Mouse (Mus musculus): ENCODE measurements at regions not wholly inside any gene's neighbourhood (a gene's known extent, or its start where the extent isn't known, plus 50 kb on each side); places are given as distances from the start of the nearest gene placed in this dataset.

DNA sequence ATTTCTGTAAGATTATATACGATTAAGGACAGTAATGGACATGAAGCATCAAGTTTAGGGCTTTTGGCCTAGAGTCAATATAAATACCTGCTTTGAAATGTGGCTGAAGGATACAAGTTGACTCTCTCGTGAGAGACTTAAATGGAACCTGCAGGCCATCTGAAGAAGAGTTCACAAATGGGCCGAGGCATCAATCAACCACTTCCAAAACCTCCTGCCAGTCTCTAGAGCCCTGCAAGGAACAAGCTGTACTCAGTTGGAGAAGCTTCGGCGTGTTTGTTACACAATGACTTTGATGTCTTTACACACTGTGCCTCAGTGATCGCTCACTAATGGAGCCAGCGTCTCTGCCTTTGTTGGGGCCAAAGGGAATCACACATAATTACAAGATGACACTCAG lies 146.1 kb upstream of the Ccnd2 start:
- no peak for DNase-seq (ENCODE audit: low spot score in 2 of 2)

DNA sequence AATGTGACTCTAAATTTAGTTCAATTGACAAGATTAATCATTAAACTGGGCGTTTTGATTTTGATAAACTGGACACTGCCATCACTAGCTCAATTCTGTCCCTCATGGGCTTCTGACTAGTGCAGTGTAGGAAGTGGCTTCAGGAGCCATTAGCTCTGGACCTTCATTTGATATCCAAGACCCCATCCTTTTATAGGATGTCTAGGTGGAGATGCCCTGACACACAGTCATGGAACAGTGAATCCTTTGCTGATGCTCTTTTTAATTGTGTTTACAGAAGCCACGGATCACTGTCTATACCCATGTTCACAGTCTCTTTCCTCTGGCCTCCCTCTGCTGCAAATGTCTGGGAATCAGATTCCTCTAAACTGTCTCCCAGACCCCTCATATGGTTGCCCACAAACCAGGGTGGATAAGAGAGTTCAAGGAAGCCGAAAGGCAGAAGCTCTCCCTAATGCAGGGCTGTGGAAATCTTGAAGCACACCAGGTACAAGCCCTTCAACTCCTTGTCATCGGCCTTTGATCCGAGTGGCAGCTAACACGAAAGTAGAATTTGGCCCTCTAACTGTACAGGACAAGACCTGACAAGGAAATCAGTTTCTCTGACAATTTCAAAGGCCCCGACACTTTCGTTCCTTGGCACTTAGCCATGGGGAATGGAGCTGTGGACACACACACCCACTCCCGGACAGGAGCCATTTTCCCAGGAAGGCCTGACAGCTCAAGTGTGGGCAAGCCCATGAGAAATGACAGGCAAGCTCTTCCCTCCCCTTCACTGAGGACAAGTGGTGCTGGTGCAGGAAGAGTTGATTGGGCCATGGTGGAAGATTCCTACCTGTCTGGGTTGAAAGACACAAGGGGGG lies 135.2 kb upstream of the Parp11 start:
- DNase-seq (ENCODE audit: low spot score in 2 of 2): no peak

DNA sequence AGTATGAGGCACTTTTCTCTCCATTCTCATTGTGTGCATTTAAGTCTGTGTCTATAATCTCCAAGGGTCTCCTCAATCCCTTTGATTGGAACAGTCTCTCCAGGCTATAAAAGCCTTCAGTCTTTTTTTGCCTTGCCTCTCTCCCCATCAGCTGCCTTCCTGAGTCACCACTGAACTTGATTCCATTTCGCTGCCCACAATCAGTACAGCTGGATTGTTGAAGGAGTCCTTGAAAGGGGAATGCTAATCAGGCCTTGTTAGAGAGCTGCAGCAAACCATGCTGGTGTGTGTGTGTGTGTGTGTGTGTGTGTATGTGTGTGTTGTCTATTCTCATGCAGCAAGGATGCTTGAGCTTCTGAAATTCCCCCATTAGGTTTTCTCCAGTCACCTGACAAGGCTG lies 129.3 kb upstream of the Parp11 start:
- no peak for DNase-seq (ENCODE audit: low spot score in 2 of 2)

DNA sequence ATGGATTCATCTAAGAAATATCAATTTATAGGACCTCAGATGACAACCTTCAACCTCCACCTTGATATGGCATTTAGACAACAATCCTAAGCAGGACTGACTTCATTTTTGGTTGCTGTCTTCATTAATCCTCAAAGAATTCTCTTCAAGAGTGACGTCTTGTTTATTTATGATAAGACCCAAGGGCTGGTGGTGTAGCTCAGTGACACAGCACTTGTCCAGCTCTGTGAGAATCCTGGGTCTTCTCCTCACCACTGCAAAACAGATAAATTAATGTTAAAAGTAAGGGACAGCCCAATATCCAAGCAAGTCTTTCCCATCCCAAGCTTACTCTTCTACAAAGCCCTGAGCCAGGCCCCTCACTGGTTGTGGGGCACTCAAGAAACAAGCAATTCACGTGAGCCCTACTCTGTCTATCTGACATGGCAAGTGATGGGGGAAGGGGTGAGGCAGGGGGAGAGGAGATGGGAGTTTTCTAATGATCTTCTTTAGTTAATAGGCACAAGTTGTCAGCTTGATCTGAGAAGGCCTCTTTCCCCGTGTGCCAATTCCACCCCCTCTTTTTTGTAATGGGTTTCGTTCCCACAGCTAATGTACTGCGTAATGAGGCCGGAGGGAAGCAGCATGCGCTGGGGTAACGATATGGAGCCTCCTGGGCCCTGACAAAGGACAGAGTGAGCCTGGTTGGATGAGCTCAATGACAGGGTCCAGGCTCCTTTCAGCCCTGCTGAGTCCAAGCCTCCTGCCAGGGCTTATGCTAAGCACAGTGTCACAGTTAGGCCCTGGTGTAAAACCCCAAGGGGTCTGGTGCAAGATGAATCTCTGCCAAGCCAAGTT lies 127.7 kb upstream of the Parp11 start:
- no peak for DNase-seq (ENCODE audit: low spot score in 2 of 2)

DNA sequence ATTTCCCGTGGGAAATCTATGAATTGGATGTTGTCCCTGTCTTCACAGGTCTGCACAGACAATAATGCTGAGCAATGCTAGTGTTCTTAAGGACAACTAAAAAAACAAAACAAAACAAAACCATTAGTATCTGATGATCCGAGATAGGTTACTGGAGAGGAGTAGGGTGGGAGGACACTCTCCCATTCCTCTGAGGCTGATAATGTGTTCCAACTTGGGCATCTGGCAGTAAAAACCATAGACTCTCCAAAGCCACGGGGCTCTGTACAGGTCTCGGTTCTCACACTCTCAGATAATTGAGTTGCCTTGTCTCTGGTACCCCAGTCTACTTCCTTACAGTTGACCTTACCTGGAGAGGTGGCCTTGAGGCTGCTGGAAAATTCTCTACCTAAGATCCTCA lies 126.0 kb upstream of the Parp11 start:
- DNase-seq (ENCODE audit: low spot score in 2 of 2): no peak

DNA sequence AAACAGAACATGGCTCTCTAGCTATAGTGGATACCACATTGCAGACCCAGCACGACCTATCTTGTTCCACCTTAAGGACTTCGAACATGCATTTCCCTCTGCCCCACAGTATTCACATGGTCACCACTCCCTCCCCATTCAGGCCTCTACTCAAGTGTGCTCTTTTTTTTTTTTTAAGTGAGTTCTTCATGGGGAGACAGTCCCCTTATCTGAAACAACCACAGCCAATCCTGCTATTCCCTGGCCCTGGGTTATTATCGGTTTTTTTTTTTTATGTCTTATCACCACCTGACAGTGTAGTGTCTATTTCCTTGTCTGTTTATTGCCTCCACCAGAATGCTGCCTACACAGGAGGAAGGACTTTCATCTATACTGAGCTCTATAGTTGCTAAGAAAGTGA lies 125.6 kb upstream of the Parp11 start:
- DNase-seq (ENCODE audit: low spot score in 2 of 2): peak in 1 of 2 experiments; percentile 18

DNA sequence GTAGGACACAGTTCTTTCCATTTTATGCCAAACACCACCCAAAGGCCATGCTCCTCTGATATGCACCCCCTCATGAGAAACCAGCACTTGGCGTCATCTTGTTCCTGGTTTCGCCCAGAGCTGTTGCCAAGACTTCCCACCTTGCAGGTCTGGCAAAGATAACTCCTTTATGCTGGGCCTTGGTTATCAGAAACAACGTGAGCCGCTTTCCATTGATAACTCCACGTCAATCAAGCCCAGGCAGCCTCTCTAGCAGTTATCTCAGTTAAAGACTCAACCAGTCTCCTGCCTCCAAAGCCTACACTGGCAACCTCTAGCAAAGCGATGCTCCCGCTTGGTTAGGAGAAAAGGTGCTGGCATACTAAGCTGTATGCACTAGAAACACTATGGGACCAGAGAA lies 124.2 kb upstream of the Parp11 start:
- DNase-seq (ENCODE audit: low spot score in 2 of 2): peak; percentile 39 to 61

DNA sequence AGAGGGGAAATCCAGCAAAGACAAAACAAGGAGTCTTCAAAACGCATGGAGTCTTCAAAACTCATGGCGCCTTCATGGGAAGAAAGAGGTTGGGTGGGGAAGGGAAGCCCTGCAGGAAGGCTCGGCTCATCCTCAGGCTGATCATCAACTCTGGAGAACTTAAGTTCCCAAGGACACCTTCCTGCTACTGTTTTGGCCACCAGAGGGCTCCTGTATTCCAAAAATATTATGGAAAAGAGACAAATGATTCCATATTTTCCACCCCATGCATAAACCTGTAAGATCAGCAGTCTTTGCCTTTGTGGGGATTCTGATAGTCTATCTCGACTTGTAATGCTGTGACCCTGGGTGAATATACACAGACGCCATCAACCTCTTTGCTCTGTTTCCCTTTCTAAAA lies 121.7 kb upstream of the Parp11 start:
- no peak for DNase-seq (ENCODE audit: low spot score in 2 of 2)

DNA sequence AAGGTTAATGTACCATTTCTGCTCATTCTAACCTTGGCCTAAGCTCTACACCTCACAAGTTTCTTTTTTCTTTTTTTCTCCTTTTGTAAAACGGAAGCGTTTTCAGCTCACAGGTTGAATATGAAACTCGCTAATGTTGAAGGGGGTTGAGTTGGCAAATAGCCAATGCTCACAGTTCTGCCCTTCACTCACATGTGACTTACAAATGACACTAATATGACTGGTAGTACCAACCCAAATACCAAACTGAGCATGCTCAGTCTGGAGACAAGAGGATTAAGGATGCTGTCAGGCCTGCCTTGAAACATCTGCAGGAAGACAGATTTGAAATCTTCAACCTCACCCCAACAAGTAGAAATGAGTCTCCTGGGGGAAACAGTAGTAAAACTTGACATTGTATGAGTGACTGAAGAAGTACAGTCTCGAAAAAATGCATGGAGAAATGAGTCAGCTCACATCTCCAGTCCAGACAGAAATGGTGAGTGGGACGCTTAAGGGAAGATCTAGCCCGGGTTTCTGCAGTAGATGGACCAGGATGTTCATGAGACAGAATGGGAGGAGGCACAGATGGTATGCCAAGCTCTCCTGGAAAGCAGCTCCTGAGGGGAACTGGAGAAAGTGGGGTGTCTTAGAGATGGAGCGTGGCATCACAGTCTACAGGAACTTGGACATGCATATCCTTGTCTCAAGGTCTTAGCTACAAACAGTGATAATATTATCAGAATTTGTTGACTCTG lies 120.9 kb upstream of the Parp11 start:
- DNase-seq (ENCODE audit: low spot score in 2 of 2): no peak

DNA sequence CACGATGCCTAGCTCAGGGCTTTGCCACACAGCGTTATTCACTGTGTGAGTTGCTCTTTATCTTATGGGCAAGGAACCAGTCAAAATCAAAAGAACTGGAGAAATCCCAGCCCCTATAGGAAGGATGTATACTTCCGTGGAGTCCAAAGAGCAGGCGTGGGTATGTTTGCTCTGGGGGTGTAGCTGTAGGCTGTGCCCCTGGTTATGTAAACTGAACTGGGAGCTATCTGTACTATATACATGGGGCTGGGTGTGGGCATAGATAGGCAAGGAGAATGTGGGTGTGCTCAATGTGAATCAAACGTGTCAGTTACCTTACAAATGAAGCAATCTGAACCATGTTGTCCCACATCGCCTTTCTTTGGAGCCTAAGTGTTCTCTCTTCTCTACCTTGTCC lies 120.3 kb upstream of the Parp11 start:
- DNase-seq (ENCODE audit: low spot score in 2 of 2): no peak

DNA sequence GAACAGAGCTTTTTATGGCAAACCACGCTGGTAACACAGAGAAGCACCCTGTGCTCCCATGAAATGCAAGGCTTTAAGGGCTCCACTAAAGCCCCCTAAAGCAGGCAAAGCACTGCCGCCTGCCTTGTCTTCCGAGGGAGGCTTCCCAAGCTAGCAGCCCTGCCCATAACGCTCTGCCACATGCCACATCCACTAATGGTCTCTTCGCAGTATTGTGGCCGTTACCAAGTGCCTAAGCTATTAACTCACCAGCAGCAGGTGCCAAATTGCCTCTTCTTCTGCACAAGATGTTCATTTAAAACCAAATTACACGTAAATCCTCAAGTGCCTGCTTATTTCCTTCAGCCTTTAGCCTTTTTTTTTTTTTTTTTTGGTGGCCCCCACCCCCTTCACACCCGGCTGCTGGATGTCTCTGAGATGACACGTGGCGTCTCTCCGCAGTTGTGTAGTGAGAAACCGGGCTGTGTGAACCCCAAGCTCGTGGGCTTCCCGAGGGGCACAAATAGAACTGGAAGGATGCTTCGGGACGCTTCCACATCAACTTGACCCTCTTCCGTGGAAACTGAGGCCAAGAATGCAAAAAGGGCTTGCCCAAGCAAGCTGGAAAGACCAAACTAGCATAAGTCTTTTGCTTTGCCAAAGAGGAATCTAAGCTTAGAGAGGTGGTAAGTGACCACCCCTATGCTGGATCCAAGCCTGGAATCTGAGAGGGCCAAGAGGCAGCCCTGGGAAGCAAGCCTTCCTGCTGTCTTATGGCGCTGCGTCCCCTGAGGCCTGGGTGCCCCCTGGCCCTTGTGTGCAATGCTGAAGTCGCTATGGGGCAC lies 117.2 kb upstream of the Parp11 start:
- no peak for DNase-seq (ENCODE audit: low spot score in 2 of 2)

DNA sequence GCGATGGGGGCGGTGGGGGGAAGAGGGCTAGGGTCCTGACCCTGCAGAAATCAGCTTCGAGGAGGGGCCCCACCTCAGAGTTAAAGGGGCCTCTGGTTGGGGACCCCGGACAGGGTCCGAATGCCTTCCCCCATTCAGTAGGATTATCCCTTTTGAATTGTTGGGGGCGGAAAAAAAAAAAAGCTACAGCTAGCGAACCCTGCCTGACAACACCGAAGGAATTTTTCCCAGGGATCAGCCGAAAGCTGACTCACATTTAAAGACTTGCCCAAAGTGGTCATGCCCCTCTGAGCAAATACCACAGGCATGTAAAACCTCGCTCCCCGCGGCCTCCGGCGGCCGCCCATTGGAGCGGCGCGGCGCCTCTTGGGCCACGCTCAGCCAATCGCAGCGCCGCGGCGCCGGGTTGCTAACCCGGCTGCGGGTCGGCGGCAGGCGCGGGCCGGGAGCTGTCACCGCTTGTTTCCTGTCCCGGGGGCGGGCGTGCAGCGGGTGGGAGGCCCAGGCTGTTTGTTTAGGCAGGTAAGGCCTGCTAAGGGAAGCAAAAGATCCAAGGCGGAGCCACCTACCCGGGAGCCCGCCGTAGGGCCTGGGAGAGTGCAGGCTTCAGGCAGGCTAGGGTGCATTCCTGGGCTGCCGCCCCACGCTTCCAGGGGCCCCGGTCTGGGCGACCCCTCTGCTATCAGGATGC lies 116.5 kb upstream of the Parp11 start:
- peak; percentile 82 to 84 for DNase-seq (ENCODE audit: low spot score in 2 of 2)

DNA sequence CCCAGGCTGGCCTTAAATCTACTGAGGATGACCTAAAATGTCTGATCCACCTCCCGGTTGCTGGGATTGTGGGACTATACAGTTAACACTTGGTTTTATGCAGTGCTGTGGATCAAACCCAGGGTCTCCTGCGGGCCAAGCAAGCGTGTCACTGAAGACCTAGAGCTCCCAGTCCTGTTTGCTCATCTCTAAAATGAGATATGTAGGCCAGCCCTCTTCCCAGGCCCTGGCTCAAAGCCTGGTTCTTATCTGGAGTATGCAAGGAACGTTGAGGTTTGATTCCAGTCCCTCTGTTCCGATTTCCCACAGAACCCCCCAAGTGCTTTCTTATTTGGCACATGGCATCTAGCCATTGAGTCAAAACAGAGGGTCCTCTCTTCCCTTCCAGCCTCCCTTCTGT lies 115.5 kb upstream of the Parp11 start:
- no peak for DNase-seq (ENCODE audit: low spot score in 2 of 2)

DNA sequence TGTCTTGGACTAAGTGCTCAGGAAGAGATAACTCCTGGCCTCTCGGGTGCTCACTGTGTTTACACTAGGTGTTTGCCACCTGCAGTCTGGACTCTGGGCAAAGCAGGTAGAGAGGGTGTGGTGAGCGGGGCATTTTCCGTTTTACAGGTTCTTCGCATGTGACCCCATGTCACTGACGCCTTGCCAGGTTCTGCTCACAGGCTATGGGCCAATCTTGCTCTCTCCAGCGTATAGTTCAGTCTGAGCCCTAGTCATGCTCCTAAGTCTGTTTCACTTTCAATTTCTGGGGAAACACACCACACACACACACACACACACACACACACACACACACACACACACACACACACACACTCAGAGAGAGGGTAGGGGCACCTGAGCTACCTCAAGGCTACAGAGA lies 112.4 kb upstream of the Parp11 start:
- no peak for DNase-seq (ENCODE audit: low spot score in 2 of 2)

DNA sequence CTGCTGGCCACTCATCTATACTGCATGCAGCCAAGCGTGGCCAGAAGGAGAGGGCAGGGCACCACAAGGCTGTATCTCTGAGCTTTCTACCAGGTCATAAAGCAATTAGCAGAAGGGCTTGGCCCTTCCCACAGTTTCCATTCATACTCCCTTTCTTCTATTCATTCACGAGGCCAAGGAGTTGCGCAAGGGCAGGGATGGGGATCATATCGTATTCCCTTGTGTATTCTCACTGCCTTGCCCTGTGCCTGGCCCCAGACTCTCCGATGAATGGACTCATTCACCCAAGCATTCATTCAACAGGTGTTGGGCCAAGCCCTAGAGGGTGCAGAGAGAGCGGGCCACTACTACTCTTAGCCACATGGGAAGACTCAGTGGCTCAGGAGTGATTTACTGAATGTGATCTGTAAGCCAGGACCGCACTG lies 111.2 kb upstream of the Parp11 start:
- no peak for DNase-seq (ENCODE audit: low spot score in 2 of 2)

DNA sequence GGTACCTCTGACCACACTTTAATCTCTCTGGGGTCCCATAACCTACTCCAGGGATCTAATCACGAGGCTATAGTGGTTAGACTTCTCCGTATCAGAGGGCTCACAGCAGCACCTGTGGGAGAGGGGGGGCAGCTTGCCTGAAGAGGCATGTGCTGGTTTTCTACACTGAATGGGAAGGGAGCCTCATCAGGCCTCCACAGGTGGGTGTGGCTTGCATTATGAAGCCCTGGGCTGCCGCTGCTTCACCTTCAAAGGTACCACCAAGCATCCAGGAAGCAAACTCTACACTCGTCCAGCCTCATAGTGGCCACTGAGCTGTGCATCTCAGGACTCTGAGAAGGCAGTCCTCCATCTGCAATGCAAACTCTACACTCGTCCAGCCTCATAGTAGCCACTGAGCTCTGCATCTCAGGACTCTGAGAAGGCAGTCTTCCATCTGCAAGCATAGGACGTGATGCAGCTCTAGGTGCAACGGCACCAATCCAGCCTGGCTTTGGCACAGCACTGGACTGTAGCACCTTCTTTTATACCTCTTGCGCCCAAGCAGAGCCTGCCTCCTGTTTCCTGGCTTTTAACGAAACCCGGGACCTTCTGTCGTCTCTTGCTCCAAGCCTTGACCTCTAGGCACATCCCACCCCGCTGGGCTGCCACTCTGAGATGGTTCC lies 110.5 kb upstream of the Parp11 start:
- no peak for DNase-seq (ENCODE audit: low spot score in 2 of 2)

DNA sequence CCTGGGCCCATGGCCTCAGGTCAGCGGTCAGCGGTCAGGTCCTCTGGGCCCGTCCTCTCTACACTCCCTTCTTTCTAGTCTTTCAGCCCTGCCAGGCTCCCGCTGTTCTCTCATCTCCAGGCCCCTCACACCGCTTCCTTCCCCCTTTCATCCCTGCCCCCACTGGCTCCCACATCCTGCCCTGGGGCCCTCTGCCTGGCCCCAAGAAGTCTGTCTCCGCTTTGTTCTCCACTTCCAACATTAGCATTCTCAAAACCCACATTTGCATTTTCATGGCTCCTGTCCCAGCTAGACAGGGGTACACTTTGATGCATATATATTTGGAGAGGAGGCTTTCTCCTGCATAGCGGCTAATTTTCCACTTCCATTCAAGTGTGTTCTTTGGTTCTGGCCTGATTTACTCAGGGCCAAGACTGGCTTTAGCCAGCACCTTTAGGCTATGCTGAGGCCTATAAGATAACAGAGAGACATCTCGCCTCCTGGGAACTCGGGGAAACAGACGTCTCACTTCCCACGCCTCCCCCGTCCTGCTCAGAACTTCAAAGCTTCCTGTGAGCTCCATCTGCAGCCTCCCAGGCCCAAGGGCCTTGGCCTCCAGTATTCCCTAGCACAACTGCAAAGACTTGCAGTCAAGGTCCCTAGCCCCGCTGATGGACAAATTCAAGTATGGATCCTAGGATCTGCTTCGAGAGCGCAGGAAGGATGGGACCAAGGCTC lies 109.8 kb upstream of the Parp11 start:
- DNase-seq (ENCODE audit: low spot score in 2 of 2): no peak

DNA sequence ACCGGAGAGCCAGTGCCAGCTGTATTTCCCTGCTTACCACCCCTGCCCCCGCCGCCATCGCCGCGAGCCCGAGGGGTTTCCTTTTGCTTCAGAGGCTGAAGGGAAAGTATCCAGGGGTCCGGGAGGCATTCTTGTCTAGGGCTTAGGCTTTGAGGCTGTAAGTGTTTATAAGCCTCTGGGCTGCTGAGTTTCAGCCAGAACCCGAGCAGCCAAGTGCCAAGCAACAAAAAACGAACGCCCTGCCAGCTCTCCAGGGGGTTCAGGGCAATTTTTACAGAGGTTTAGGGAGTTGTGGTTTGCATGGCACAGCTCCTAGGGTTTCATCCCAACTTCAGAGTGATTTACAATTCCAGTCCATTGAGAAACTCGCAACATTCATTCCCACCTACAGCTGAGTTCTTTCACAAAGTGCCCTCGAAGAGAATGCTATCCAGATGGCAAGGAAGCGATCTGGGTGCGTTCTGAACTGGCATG lies 109.2 kb upstream of the Parp11 start:
- no peak for DNase-seq (ENCODE audit: low spot score in 2 of 2)

DNA sequence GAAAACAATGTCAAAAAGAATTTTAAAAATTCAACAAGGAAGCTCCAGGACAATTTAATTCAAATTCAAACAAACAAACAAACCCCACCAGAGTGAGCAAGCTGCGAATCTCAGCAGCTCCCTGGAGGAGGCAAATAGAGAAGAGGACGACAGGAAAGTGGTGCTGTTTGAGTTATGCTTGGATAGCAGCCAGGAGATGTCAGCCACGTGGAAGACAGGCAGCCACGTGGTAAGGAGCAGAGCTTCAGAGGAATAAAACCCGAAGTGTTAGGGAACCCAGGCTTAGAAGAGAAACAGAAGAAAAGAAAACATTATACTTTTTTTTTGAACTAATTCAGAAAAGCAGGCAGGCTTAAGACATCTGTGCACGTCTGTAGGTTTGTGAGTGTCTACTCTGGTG lies 108.2 kb upstream of the Parp11 start:
- DNase-seq (ENCODE audit: low spot score in 2 of 2): no peak
